Mouse (Mus musculus) lung, postnatal 36 days (tissue): ENCODE measurements around the gene Saysd1.

Experiments used
- DNase-seq: peaks from one replicate; pipeline ENCODE4 v3.0.0; 2022; ENCODE audit warnings: mixed read lengths

The Saysd1 gene

GRCm38 (mm10) chr14:20103207-20103606 lies 35.1 kb downstream of the Saysd1 start:
- peak; percentile 68 for DNase-seq

DNA sequence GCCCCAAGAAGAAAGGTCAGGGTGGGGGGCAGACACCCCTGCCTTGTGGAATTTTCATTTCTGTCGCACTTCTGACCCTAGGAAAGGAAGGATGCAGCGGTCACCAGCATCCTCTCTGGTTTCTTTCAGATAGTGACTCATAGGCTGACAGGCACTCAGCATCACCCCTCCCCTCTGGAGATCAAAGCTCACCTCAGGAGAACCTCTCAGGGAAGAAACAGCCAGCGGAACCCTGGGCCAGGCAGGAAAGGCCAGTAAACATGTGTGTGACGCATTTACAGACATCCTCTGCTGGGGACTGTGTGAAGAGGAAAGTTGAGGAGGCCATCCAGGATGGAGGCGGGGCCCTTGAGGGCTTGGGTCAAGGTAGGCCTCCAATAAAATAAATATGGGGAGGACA lies 40.3 kb downstream of the Saysd1 start:
- DNase-seq, result peak; percentile 75

DNA sequence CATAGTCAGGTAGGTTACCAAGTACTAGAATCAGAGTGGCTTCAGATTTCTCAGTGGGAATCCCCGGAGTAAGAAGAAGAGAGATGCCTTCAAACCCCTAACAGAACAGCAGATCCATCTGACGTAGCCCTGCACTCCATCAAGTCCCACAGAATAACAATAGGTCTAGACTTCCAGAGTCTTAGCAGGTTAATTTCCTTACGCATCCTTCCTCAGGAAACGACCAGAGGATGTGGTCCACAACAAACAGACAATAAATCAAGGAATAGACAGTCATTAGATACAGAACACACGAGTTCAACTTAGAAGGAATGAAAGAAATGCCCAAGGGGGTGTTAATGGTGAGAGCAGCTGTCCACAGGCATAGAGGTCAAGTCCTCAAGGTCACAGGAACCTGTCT lies 43.4 kb downstream of the Saysd1 start:
- DNase-seq, result no peak

- peak; percentile 65 for DNase-seq
These were observed 44.8 kb downstream of the Saysd1 start for GRCm38 (mm10) chr14:20093493-20093892.

DNA sequence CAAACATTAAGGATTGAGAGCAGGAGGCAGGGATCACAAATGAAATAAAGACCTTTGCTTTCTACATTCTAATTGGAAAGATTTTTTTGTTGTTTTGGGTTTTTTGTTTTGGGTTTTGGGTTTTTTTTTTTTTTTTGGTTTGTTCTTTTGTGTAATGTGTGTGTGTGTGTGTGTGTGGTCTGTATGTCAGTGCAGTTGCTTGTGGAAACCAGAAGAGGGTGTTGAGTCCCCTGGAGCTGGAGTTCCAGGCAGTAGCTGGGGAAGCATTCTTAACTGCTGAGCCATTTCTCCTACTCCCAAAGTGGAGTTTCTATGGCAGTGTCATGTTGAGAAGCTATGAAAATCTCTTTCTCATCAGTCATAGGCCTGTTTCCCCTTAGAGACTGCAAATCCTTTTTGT lies 54.0 kb downstream of the Saysd1 start:
- no peak for DNase-seq

DNA sequence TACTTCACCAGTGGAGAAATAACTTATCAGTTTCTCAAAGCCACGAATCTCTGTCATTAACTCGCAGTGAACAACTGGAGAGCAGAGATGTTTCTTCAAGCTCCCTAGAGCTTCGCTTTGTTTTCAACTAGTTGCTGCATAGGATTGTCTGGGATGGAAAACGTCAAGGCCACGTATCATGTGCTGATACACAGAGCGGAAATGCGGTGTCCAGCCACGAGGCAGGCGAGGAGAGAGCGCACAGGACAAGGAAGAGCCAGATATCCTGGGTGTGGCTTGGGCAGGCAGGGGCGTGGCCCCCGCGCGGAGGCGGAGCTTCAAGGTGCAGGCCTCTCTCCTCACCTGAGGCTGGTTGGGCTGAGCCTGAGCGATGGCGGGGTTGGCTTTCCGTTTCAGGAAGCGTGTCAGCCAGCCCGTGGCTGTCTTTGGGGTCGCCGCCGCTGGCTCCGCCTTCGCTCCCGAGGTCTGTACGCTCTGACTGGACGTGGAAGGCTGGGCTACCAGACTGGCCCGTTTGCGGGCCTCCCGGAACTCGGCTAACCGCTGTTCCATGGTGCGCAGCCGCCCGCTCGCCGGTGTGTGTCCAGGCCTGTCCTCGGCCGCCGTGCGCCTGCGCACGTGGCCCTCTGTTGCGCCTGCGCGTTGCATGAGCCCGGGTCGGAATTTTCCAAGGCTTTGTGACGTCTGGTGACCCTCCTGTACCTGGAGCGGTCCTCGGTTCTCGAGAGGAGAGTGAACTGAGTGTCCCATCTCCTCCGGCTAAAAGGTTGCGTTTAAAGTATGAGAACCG lies 55.6 kb downstream of the Saysd1 start:
- DNase-seq, result peak; percentile 95

DNA sequence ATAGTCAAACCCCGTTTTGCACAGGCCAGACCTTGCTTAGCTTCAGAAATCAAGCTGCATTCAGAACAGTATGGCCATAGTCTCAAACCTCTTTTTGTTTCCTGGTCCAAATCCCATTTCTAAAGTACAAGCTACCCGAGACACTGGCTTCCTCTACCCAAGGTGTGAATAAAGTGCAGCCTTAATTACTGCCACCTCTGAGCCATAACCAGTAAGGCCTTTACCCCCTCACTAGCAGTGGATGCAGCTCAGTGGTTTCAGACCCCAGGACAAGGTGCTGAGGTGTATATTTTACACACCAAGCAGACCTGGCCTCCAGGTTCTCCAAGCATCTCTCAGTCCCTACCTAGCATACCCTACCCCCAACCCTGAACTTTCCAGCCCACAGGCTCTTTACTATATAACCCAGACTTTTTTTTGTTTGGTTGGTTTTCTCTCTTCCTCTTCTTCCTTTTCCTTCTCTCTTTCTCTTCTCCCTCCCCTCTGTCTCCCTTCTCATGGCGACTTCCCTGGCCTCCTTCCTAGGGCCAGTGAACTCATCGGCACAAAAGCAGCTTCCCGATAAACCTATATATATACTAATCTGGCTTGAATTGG lies 56.3 kb downstream of the Saysd1 start:
- DNase-seq, result no peak

- DNase-seq, result no peak
These were observed 57.2 kb downstream of the Saysd1 start for GRCm38 (mm10) chr14:20081084-20081483.

GRCm38 (mm10) chr14:20077181-20077580 lies 61.2 kb downstream of the Saysd1 start:
- DNase-seq, result no peak

DNA sequence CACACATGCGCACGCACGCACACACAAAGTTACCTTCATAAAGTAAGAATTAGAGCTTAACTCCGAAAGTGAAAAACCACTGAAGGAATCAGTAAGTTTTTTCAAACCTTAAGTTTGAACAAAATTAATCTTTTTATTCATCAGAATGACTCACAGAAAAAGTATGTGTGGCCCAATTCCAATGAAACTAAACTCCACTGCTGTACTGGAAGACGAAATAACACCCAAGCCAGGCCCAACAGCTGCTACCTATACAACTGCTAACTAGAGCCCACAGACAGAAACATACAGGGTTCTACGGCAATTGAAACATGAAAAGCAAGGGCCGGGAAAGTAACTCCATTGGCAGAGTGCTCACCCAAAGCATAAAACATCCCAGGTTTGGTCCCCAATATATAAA lies 62.8 kb downstream of the Saysd1 start:
- no peak for DNase-seq

- DNase-seq, result no peak
These were observed 63.6 kb downstream of the Saysd1 start for GRCm38 (mm10) chr14:20074759-20075158.

- DNase-seq, result peak; percentile 54
These were observed 67.7 kb downstream of the Saysd1 start for GRCm38 (mm10) chr14:20070629-20071028.

DNA sequence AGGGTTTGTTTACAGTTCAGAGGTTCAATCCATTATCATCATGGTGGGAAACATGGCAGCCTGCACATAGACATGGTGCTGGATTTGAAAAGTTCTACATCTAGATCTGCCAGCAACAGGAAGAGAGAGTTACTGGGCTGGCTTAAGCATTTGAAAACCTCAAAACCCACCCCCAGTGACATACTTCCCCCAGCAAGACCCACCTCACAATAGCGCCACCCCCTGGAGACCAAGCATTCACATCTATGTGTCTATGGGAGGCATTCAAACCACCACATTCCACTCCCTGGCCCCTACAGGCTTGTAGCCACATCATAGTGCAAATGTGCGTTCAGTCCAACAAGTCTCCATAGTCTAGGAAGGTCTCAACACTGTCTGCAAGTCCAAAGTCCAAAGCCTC lies 70.0 kb downstream of the Saysd1 start:
- no peak for DNase-seq

- peak; percentile 90 for DNase-seq
These were observed 70.8 kb downstream of the Saysd1 start for GRCm38 (mm10) chr14:20067293-20068074.

DNA sequence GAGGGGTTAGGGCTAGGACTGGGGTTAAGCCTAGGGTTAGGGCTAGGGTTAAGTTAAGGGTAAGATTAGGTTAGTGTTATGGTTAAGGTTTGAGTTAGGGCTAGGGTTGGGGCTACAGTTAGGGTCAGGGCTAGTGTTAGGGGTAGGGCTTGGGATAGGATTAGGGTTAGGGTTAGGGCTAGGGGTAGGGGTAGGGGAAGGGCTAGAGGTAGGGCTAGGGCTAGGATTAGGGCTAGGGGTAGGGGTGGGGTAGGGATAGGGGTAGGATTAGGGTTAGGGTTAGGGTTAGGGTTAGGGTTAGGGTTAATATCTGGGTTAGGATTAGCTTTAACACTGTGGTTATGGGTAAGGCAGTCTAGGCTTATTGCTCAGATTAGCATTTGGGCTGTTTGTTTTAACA lies 73.6 kb downstream of the Saysd1 start:
- DNase-seq, result no peak

GRCm38 (mm10) chr14:20048481-20048835 lies 89.9 kb downstream of the Saysd1 start:
- no peak for DNase-seq

DNA sequence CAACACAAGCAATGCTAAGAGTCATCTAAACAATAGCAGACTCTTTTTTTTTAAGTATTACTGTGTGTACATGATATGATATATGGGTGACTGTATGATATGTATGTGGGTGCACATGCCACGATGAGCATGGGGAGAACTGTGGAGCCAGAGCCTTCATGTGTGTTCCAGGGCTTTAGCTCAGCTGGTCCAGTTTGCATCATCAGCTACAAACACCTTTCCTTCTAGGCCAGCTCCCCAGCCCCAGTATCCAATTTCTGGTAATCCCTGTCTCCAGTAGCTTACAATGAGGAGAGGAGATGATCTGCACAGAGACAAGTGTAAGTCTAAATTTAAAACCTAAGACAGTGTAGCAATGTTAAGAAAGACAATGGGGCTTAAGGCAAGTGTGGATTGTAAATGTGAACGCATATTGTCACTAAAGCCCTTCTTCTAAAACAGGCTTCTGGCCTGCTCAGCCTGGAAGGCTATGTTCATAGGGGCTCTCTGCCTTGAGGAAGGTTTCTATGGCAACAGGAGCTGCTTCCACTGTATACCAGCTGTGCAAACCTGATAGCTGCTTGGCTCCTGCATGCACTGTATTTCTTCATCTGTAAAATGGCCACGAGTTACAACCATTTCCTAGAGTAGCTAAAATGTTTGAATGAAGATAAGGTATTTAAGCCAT lies 90.4 kb downstream of the Saysd1 start:
- no peak for DNase-seq

GRCm38 (mm10) chr14:20047291-20047690 lies 91.0 kb downstream of the Saysd1 start:
- DNase-seq, result no peak

- DNase-seq, result no peak
These were observed 94.3 kb downstream of the Saysd1 start for GRCm38 (mm10) chr14:20044036-20044435.

DNA sequence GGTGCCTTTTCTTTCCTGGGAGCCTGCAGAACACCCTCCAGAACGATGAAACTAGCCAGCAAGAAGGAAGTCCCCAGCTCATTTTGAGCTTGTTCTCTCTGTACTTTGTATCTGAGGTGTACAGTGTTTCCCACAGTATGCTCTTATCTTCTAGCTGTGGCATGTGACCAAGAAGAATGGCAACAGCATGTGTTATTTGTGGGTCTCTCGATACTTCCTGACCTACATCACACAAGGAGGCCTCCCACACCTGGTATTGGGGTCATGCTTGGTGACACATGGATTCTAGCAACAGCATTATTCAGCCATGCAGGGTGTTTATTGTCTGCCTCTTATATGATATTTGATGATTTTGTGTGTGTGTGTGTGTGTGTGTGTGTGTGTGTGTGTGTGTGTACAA lies 96.5 kb downstream of the Saysd1 start:
- DNase-seq, result no peak

DNA sequence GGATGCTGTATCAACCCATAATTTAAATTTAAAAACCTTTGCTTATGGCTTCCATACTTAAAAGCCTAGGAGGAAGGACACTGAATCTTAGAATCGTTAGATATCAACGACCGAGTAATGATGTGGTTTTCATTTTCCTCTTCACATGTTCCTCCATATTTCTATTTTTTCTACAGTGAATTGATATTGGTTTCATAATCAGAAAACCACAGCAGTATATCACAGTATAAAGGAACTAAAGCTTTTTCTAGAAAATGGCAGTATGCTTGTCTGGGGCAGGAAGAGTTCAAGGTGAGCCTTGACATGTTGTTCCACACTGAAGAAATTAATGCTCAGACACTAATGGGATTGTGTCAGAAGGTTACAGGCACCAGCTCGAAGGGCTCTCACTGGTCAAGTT lies 97.4 kb downstream of the Saysd1 start:
- DNase-seq, result no peak

DNA sequence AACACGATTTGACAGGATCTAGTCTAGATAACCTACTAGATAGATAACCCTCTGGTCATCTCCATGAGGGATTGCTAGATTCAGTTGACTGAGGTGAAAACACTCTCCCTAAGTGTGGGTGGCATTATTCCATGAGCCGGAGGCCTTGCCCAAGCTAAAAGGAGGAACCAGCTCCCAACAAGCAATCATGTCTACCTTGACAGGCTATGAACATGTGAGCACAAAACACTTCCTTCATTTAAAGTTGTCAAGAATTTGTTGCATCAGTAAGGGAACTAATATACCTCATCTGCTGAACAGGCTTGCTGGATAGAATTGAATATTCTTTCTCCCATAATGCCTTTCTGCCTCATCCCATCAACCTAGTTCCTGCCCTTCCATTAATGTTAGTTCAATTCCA lies 98.5 kb downstream of the Saysd1 start:
- DNase-seq, result no peak

- no peak for DNase-seq
These were observed 105.6 kb downstream of the Saysd1 start for GRCm38 (mm10) chr14:20032738-20033116.
